Mouse (Mus musculus): ENCODE results near the gene Calcrl.
A peak's percentile ranks its signal among the peaks of the same experiment; 100 is the strongest.

Gene Calcrl

DNA sequence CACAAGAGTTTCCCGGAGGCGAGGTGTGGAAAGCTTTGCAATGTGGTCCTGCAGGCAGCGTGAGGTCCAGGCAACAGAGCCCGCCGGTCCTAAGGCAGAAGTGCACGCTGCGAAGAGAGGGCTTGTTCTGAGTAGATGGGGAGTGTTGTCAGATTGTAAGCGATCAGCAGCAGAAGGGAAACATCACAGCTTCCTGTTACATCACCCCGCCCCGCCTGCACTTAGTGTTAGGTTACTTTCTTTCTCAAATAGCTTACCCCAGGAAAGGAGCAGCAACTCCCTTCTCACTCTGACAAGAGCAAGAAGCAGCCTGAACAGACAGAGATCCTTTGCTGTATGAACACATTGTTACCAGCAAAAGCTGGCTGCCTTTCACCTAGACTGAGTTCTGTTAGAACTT, at the start of gene Calcrl:
Gene Calcrl, minus strand, starts transcription at position 274 of the 400 bp plus-strand sequence.
- DNase-seq (ENCODE audit: low read depth in 1 of 2, low spot score in 2 of 2) = peak; percentile 47 to 57

- no peak for DNase-seq (ENCODE audit: low read depth in 1 of 2, low spot score in 2 of 2)
Observed at GRCm38 (mm10) chr2:84474651-84475050, 49.4 kb upstream of the Calcrl start.

DNA sequence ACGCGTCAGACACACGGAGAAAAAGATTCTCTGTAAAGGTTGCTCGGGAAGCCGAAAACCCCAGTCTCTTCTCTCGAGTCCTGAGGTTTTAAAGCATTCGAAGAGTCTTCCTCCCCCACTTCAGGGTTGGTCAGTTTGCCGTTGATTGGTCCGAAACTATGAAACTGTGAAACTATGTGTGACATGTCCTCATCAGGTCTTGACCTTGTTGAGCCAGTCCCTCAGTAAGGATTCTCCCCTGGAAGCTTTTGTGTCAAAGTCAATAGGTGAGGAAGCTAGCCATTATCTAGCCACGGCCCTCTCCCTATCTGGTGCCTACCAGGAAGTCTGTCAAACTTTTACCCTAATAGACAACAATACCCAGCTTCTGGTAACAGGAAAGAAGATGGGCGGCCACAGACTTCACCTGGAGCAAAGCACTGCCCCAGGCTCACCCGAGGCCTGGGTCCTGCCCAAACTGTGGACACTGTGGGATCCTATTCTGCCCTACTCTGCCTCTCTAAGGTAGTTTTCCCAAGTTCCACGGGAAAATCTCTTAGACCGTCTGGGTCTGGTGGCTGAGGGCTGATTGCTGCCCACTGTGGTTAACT, 48.8 kb upstream of the Calcrl start:
- no peak for DNase-seq (ENCODE audit: low read depth in 1 of 2, low spot score in 2 of 2)

DNA sequence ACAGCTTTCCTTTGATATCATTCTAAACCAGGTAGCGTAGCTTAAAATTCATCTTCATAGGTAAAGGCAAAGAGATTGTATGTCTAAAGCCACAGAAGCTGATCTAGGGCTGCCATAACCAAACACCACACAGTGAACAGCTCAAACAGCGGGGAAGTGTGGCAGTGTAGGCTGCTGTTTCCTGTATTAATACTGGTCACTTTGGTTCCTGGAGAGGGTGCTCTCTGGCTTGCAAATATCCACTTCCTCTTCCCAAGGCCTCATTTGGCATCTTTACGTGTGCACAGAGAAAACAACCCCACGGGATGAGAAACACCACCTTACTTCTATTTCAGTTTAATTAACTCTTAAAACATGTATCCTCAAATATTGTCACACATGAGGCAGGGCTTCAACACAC, 42.2 kb upstream of the Calcrl start:
- no peak for DNase-seq (ENCODE audit: low read depth in 1 of 2, low spot score in 2 of 2)

GRCm38 (mm10) chr2:84464956-84465355, 39.7 kb upstream of the Calcrl start:
- no peak for DNase-seq (ENCODE audit: low read depth in 1 of 2, low spot score in 2 of 2)

- no peak for DNase-seq (ENCODE audit: low read depth in 1 of 2, low spot score in 2 of 2)
Observed at GRCm38 (mm10) chr2:84462411-84462810, 37.2 kb upstream of the Calcrl start.

- no peak for DNase-seq (ENCODE audit: low read depth in 1 of 2, low spot score in 2 of 2)
Observed at GRCm38 (mm10) chr2:84459651-84460177, 34.5 kb upstream of the Calcrl start.

DNA sequence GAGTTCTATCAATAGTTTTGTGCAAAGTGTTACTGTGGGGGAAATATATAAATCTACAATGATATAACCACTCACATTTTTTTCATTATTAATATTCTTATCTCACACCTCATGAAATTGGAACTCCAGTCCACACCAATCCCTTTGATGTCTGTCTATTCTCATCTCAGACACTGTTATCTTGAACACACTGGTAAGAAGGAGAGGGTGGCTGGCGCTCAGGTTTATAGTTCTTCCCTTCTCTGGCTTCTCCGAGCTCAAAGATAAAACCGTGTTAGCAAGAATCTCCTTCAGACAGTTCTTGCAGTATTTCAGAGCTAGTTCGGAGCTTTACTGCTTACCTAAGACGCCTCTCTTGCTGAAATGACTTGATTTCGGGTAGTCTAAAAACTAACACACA, 32.0 kb upstream of the Calcrl start:
- DNase-seq (ENCODE audit: low read depth in 1 of 2, low spot score in 2 of 2) = no peak

GRCm38 (mm10) chr2:84455236-84455799, 30.1 kb upstream of the Calcrl start:
- peak in 1 of 2 experiments; percentile 17 for DNase-seq (ENCODE audit: low read depth in 1 of 2, low spot score in 2 of 2)

DNA sequence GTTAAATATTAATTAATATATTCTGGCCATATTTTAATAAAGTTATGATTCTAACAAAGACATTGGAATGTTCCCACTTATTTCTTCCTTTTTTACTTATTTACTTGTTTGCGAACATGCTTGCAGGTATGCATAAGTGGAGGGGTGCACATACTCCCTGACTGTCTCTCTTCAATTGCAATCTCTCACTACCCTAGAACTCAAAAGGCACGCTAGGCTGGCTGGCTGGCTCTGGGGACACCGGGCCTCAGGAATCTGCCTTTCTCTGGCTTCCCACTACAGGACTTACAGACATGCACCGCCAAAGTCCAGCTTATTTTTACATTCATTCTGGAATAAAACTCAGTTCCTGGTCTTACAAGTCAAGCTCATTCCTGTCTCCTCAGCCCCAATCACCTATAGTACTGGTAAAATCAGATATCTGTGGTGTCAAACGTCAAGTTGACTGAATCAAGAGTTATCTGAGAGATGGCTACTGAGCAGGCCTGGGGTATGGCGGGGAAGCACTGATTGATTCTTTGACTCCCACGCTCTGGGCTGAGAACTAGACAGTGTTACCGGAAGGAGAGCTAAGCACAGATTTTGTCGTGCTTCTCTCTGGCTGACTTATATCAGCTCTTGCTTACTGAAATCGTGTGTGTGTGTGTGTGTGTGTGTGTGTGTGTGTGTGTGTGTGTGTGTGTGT, 29.5 kb upstream of the Calcrl start:
- DNase-seq (ENCODE audit: low read depth in 1 of 2, low spot score in 2 of 2) = no peak

DNA sequence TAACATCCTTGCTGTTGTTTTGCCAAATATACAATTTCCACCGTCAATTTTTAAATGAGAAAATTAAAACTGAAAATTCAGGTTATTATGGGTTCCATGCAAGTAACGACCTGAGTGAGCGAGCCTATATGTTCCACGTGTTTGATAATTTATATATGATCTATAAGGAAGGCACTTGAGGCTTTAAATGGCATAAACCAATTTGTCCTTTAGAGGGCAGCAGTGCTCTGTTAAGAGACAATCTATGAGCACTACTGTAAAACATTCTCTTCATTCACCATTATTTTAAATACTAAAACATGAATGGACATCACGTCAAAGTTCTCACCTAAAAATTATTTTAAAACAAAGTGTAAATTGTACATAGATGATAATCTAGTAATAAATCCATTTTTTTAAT, 28.8 kb upstream of the Calcrl start:
- no peak for DNase-seq (ENCODE audit: low read depth in 1 of 2, low spot score in 2 of 2)

DNA sequence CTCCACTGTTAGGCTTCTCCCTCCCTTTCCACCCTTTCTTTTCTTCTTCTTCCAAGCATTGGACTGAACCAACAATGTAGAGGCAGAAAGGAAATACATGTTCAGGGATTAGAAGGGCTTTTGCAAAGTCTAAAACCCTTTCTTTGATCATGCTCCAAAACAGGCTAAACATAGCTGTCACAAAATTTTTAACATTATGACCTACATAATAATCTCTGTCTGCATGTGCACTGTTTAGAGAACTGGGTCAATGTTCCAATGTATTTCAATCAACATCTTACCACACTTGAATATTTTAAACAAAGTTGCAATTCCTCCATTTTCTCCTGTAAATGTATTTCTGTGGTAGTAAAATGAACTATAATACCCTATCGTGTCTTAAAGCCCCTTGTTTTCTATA, 20.3 kb upstream of the Calcrl start:
- no peak for DNase-seq (ENCODE audit: low read depth in 1 of 2, low spot score in 2 of 2)

GRCm38 (mm10) chr2:84441940-84442339, 16.7 kb upstream of the Calcrl start:
- DNase-seq (ENCODE audit: low read depth in 1 of 2, low spot score in 2 of 2) = no peak

DNA sequence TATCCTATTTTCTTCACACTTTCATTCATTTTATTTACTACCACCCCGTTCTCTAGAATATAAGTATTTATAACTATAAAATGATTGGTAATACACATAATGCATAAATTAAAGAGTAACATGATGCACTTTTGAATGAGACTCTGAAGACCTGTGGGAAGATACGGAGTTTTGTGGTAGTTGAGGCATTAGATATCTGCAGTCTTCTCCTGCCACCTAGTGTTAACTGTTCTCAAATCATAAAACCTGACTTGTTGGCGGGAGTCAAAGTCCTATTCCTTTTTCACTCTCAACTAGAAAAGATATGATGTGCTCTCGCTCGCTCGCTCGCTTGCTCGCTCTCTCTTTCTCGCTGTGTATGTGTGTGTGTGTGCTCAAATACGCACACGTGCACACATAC, 4.5 kb upstream of the Calcrl start:
- DNase-seq (ENCODE audit: low read depth in 1 of 2, low spot score in 2 of 2) = no peak

DNA sequence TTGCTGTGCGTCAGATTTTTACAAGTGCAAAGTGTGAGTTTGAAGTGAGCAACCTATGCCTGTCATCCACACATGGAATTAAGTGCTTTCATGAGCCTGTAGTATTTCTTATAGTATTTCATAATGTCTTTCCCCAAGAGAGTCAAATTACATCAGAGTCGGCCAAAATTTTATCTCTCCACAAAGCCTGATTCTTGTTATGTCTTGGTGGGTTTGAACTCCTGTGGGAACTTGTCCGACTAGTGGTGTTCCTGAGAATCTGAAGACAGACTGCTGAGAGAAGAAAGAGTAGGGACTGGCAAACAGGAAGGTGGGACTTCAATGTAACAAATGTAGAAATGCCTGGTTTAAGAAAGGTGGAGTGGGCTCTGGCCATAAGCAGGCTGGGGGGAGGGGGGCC, 3.6 kb upstream of the Calcrl start:
- no peak for DNase-seq (ENCODE audit: low read depth in 1 of 2, low spot score in 2 of 2)

GRCm38 (mm10) chr2:84426531-84426930, 1.3 kb upstream of the Calcrl start:
- no peak for DNase-seq (ENCODE audit: low read depth in 1 of 2, low spot score in 2 of 2)

DNA sequence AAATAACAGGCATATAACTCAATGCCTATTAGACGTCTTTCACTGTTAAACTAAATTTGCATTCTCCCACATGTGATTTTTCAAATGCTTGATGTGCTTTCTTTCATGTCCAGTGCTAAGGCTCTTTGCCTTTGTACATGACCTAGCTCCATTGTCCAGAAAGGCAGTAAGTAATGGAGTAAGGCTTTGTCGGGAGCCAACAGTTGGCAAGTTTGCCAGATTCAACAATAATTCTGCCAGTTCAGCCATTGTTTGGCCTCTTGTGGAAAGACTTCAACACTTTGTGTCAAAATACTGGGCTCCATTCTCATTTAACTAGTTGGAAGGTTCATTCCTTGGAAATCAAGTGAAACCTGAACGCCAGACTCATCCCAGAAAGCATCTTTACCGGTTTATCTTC, 8.7 kb downstream of the Calcrl start:
- DNase-seq (ENCODE audit: low read depth in 1 of 2, low spot score in 2 of 2) = no peak

DNA sequence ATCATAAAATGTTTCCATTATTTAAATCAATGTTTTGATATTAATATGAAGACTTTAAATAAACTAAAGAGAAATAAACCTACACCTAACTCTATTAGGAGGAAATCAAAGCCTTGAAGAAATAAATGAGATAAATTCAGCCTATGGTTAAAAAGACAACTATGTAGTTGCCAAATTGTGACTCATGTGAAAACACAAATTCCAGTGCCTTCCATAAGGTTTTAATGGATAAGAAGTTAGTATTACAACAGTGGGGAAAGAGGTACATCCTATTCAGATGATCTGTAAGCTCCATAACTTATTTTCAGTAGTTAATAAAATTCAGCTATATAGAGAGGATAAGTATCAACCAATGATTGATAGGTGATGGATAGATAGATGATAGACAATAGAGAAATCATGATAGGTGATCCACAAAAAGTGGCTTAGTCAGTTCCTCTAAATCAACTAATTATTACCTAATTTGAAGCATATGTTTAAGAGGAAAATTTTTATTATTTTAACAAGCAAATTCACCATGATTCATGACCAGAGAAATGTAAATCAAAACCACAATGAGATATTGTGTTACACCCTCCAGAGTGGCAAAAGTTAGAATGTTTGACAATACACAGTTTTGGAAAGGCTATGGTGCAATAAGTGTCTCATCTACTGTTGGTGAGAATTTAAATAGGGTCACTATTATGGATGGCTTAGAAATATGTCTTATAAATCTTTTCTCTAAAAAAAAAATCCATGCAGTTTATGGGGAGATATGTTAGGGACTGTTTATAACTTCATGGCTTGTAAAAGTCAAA, 15.2 kb downstream of the Calcrl start:
- no peak for DNase-seq (ENCODE audit: low read depth in 1 of 2, low spot score in 2 of 2)

DNA sequence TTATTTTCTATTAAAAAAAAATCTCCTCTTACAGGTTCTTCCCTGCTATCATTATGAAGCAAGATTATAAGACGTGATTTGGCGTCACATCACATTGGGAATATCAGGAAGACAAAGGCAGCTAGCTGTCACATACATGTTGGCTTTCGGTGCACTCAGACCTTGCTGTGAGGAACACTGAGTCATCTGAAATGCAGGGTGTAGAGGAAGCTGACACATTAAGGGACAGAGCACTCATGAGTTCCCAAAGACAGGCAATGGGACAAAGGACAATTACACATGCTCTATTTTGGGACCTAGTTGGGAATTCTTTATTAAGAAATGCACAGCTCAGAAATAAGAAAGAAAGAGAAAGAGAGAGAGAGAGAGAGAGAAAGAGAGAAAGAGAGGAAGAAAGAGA, 20.4 kb downstream of the Calcrl start:
- no peak for DNase-seq (ENCODE audit: low read depth in 1 of 2, low spot score in 2 of 2)

DNA sequence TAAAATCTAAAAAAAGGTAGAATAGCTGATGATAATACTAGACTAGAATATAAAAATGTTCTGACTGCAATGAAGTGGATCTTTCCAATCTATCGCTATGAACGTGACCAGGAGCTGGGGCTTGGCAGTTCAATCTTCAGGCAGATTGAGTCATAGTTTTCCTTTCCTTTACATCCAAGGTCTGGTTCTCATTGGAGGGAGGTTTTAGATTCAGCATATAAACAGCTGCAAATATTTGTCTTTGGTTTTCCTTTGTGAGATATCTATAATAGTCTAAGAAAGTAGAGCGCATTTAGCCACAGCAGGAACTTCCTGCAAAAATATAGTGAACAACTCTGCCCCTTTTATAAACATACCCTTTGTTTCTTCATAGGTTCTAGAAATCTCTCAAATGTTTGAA, 22.5 kb downstream of the Calcrl start:
- DNase-seq (ENCODE audit: low read depth in 1 of 2, low spot score in 2 of 2) = no peak

DNA sequence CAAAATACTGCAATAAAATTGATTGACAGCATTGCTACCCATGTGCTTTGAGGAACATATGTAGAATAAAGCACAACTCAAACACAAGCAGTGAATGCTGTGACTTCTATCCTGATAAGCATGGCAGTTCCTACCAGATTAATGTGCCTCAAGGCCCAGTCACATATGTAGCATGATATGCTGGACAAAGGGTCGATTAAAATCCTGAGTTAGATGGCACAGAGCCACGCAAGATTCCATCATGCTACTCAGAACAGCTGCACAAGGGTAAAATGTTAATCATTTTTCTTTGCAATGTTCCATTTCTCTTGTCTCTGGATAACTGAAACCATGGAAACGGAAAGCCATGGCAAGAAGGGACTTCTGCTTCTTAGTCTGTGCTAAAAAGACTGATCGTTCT, 28.7 kb downstream of the Calcrl start:
- no peak for DNase-seq (ENCODE audit: low read depth in 1 of 2, low spot score in 2 of 2)

DNA sequence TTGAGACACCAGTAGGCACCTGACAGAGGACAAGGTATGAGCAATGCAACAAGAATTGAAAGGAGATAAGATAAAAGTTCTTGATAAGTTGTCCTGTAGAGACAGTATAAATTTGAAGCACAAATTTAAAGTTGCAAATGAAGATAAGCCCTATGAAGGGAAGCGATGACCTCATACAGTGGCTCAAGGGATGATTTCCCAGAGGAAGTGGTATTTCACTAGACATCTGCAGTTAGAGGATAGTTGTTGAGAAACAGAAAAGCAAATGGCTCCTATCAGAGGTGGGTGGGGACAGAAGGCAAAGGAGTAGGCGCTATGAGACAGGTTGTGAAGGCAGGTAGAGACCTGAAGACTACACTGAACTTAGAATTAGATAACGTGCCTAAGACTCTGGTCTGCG, 32.0 kb downstream of the Calcrl start:
- DNase-seq (ENCODE audit: low read depth in 1 of 2, low spot score in 2 of 2) = no peak

Measured in monocyte, adult 2 months (primary cell).